Mouse (Mus musculus): ENCODE results near the gene Oosp3. TPM values are rescaled to one million over a fixed set of nuclear protein-coding genes. Genes with fewer than 3 reads are reported as not detected.

Oosp3 gene
- polyA plus RNA-seq, 1 experiment from 2014 or later, result not detected

- Histone ChIP-seq H3K9ac (replicated peaks) (no peak overlapping the region), H3K9me3 (no peaks in the 10 kb centered on the region)
These were observed 30.4 kb downstream of the Oosp3 start for GRCm38 (mm10) chr19:11727304-11727703.

GRCm38 (mm10) chr19:11730278-11730677 lies 33.4 kb downstream of the Oosp3 start:
- Histone ChIP-seq H3K27me3 (no peaks in the 10 kb centered on the region), H3K36me3 (no peaks in the 10 kb centered on the region), H3K4me3 (no peak overlapping the region), H3K9ac (replicated peaks) (no peak overlapping the region), H3K4me1 (no peaks in the 10 kb centered on the region), H3K9me3 (no peaks in the 10 kb centered on the region), H3K27ac (replicated peaks) (no peak overlapping the region), H3K4me2 (replicated peaks) (no peak overlapping the region)
- WGBS, result 91% methylated on average over 1 of the region's 1 CpGs
- ATAC-seq (ENCODE audit: low FRiP score, low read depth), result no peak

More at GRCm38 (mm10) chr19:11727304-11727703, 30.4 kb downstream of the Oosp3 start:
- Histone ChIP-seq H3K4me2 (replicated peaks) (no peak overlapping the region), H3K4me1 (no peaks in the 10 kb centered on the region), H3K27me3 (no peaks in the 10 kb centered on the region), H3K27ac (replicated peaks) (no peak overlapping the region), H3K4me3 (no peak overlapping the region), H3K36me3 (no peaks in the 10 kb centered on the region)
- ATAC-seq (ENCODE audit: low FRiP score, low read depth), result no peak
- WGBS, result 91% methylated on average over 5 of the region's 5 CpGs

- WGBS, result 61% methylated on average over 1 of the region's 1 CpGs
- no peak for ATAC-seq (ENCODE audit: low FRiP score, low read depth)
- no peaks in the 10 kb centered on the region for H3K27me3 ChIP-seq
- H3K4me3 ChIP-seq, result no peak overlapping the region
- no peaks in the 10 kb centered on the region for H3K9me3 ChIP-seq
- no peak overlapping the region for H3K4me2 ChIP-seq (replicated peaks)
- no peaks in the 10 kb centered on the region for H3K36me3 ChIP-seq
- no peak overlapping the region for H3K27ac ChIP-seq (replicated peaks)
- H3K4me1 ChIP-seq, result no peaks in the 10 kb centered on the region
- no peak overlapping the region for H3K9ac ChIP-seq (replicated peaks)
These were observed 39.6 kb downstream of the Oosp3 start for GRCm38 (mm10) chr19:11736455-11736854.

- no peak overlapping the region for H3K27ac ChIP-seq (replicated peaks)
- no peaks in the 10 kb centered on the region for H3K36me3 ChIP-seq
- no peak overlapping the region for H3K4me2 ChIP-seq (replicated peaks)
- no peak for ATAC-seq (ENCODE audit: low FRiP score, low read depth)
- H3K4me3 ChIP-seq, result no peak overlapping the region
- H3K9me3 ChIP-seq, result no peaks in the 10 kb centered on the region
- no peaks in the 10 kb centered on the region for H3K4me1 ChIP-seq
- no peak overlapping the region for H3K9ac ChIP-seq (replicated peaks)
- no peaks in the 10 kb centered on the region for H3K27me3 ChIP-seq
These were observed 48.8 kb downstream of the Oosp3 start for GRCm38 (mm10) chr19:11745680-11746079.

GRCm38 (mm10) chr19:11747298-11747697 lies 50.4 kb downstream of the Oosp3 start, which contains the start of gene Gif:
TSS of gene Gif (plus strand) at chr19:11747554.
- Histone ChIP-seq H3K27me3 (no peaks in the 10 kb centered on the region), H3K4me1 (no peaks in the 10 kb centered on the region), H3K36me3 (no peaks in the 10 kb centered on the region), H3K4me2 (replicated peaks) (no peak within 1 kb of the TSS), H3K4me3 (no peak within 1 kb of the TSS), H3K9me3 (no peaks in the 10 kb centered on the region), H3K9ac (replicated peaks) (no peak within 1 kb of the TSS), H3K27ac (replicated peaks) (no peak within 1 kb of the TSS)
- 69% methylated on average over 2 of the region's 2 CpGs for WGBS
- no peak for ATAC-seq (ENCODE audit: low FRiP score, low read depth)

Other genes starting within 250 kb of the Oosp3 start
- gene Ms4a6c, start 227.7 kb upstream of the Oosp3 start, polyA plus RNA-seq (2016; fragmentation: Nextera tagmentation; extraction: Ambion mirVana), result 2.1 and 3.1 TPM in 2 replicates
- gene Gm8369, start 211.1 kb upstream of the Oosp3 start, polyA plus RNA-seq (2016; fragmentation: Nextera tagmentation; extraction: Ambion mirVana), result not detected in 2 replicates
- gene Ms4a6b, start 180.5 kb upstream of the Oosp3 start, polyA plus RNA-seq (2016; fragmentation: Nextera tagmentation; extraction: Ambion mirVana), result 3.1 and 3.3 TPM in 2 replicates
- 0.20 TPM in 1 of 2 replicates, not detected in the other for gene Ms4a4d, start 160.3 kb upstream of the Oosp3 start, polyA plus RNA-seq (2016; fragmentation: Nextera tagmentation; extraction: Ambion mirVana)
- gene Ms4a6d, start 92.2 kb upstream of the Oosp3 start, polyA plus RNA-seq (2016; fragmentation: Nextera tagmentation; extraction: Ambion mirVana), result 2.9 and 4.1 TPM in 2 replicates
- not detected in 2 replicates for gene Ms4a2, start 73.3 kb upstream of the Oosp3 start, polyA plus RNA-seq (2016; fragmentation: Nextera tagmentation; extraction: Ambion mirVana)
- gene Ms4a3, start 56.2 kb upstream of the Oosp3 start, polyA plus RNA-seq (2016; fragmentation: Nextera tagmentation; extraction: Ambion mirVana), result not detected in 2 replicates
- gene Oosp2, start 36.5 kb upstream of the Oosp3 start, polyA plus RNA-seq (2016; fragmentation: Nextera tagmentation; extraction: Ambion mirVana), result not detected in 2 replicates
- not detected in 2 replicates for gene Oosp1, start 5.9 kb upstream of the Oosp3 start, polyA plus RNA-seq (2016; fragmentation: Nextera tagmentation; extraction: Ambion mirVana)
- gene Gif, start 50.5 kb downstream of the Oosp3 start, polyA plus RNA-seq (2016; fragmentation: Nextera tagmentation; extraction: Ambion mirVana), result not detected in 2 replicates
- gene Mrpl16, start 73.3 kb downstream of the Oosp3 start, polyA plus RNA-seq (2016; fragmentation: Nextera tagmentation; extraction: Ambion mirVana), result 45.7 and 48.7 TPM in 2 replicates
- 20.3 and 22.0 TPM in 2 replicates for gene Stx3, start 122.3 kb downstream of the Oosp3 start, polyA plus RNA-seq (2016; fragmentation: Nextera tagmentation; extraction: Ambion mirVana)
- gene Olfr1417, start 142.2 kb downstream of the Oosp3 start, polyA plus RNA-seq (2016; fragmentation: Nextera tagmentation; extraction: Ambion mirVana), result not detected in 2 replicates
- not detected in 2 replicates for gene Olfr1418, start 164.0 kb downstream of the Oosp3 start, polyA plus RNA-seq (2016; fragmentation: Nextera tagmentation; extraction: Ambion mirVana)
- gene Olfr1419, start 178.1 kb downstream of the Oosp3 start, polyA plus RNA-seq (2016; fragmentation: Nextera tagmentation; extraction: Ambion mirVana), result not detected in 2 replicates
- gene Olfr1420, start 189.5 kb downstream of the Oosp3 start, polyA plus RNA-seq (2016; fragmentation: Nextera tagmentation; extraction: Ambion mirVana), result not detected in 2 replicates
- 24.4 and 26.0 TPM in 2 replicates for gene Patl1, start 215.3 kb downstream of the Oosp3 start, polyA plus RNA-seq (2016; fragmentation: Nextera tagmentation; extraction: Ambion mirVana)